Mouse (Mus musculus) hematopoietic multipotent progenitor cell, adult 10-12 weeks (in vitro differentiated cells): ENCODE results near the gene Nr4a1. TPM values are rescaled to one million over a fixed set of nuclear protein-coding genes. Genes with fewer than 3 reads are reported as not detected.

Experiments
- polyA plus RNA-seq: library from polyadenylated mRNA; stranded (reverse); fragments of >175 nt; gene quantifications from 2 replicates; pipeline ENCODE4 v1.2.3, GENCODE M21; 2012; ENCODE audit warnings: low replicate concordance

Nr4a1 gene
- 57.9 and 89.1 TPM in 2 replicates for polyA plus RNA-seq

GRCm38 (mm10) chr15:101253886-101254795 is at the start of gene Nr4a1:
Gene Nr4a1 (plus strand): TSS chr15:101254269.

GRCm38 (mm10) chr15:101224006-101224906 is 29.8 kb upstream of the Nr4a1 start, which contains the start of gene Grasp:
Gene Grasp (plus strand): TSS chr15:101224188.

GRCm38 (mm10) chr15:101283911-101284750 is 30.1 kb downstream of the Nr4a1 start, which contains the start of gene Atg101:
Gene Atg101 (plus strand): TSS chr15:101284272.

GRCm38 (mm10) chr15:101293025-101293621 is 39.1 kb downstream of the Nr4a1 start, which contains the start of gene 6030408B16Rik:
Gene 6030408B16Rik (plus strand): TSS chr15:101293212.

Other genes with a start within 250 kb of the Nr4a1 start
- not detected in 2 replicates for gene Gm47841, start 206.9 kb upstream of the Nr4a1 start, polyA plus RNA-seq
- gene Fignl2, start 175.7 kb upstream of the Nr4a1 start, polyA plus RNA-seq = 0.42 and 0.98 TPM in 2 replicates
- gene Ankrd33, start 138.5 kb upstream of the Nr4a1 start, polyA plus RNA-seq = not detected in 2 replicates
- 6.3 and 6.6 TPM in 2 replicates for gene Acvrl1, start 125.7 kb upstream of the Nr4a1 start, polyA plus RNA-seq
- 13.6 and 18.6 TPM in 2 replicates for gene Acvr1b, start 80.2 kb upstream of the Nr4a1 start, polyA plus RNA-seq
- gene Grasp, start 30.1 kb upstream of the Nr4a1 start, polyA plus RNA-seq = 6.1 and 16.8 TPM in 2 replicates
- 42.2 and 52.1 TPM in 2 replicates for gene Atg101, start 30.0 kb downstream of the Nr4a1 start, polyA plus RNA-seq
- gene 6030408B16Rik, start 38.9 kb downstream of the Nr4a1 start, polyA plus RNA-seq = not detected in 2 replicates
- gene Krt80, start 115.9 kb downstream of the Nr4a1 start, polyA plus RNA-seq = 10.3 and 16.1 TPM in 2 replicates
- 0.47 and 0.86 TPM in 2 replicates for gene Krt7, start 156.8 kb downstream of the Nr4a1 start, polyA plus RNA-seq
- gene Krt87, start 184.5 kb downstream of the Nr4a1 start, polyA plus RNA-seq = not detected in 2 replicates
- 0.16 TPM in 1 of 2 replicates, not detected in the other for gene Krt88, start 193.5 kb downstream of the Nr4a1 start, polyA plus RNA-seq
- gene Krt81, start 209.5 kb downstream of the Nr4a1 start, polyA plus RNA-seq = not detected in 2 replicates
- gene Krt86, start 219.2 kb downstream of the Nr4a1 start, polyA plus RNA-seq = 0.92 and 3.3 TPM in 2 replicates
- 0.16 and 0.17 TPM in 2 replicates for gene Krt83, start 237.2 kb downstream of the Nr4a1 start, polyA plus RNA-seq